Mouse (Mus musculus) lung, postnatal 14 days (tissue): ENCODE results near the gene Lman2.

Experiments
- DNase-seq: peaks from one replicate; pipeline ENCODE4 v3.0.0; 2021

The Lman2 gene

GRCm38 (mm10) chr13:55370234-55370633 is 7.7 kb upstream of the Lman2 start:
- DNase-seq, result peak; percentile 30

GRCm38 (mm10) chr13:55369531-55370114 is 7.0 kb upstream of the Lman2 start, which contains the start of gene Rgs14:
Gene Rgs14 (plus strand): TSS chr13:55369732.
- peak; percentile 32 for DNase-seq

GRCm38 (mm10) chr13:55368401-55368800 is 5.8 kb upstream of the Lman2 start:
- no peak for DNase-seq

- DNase-seq, result no peak
These were observed 570 bp downstream of the Lman2 start for GRCm38 (mm10) chr13:55361974-55362452.

- DNase-seq, result no peak
These were observed 1.4 kb downstream of the Lman2 start for GRCm38 (mm10) chr13:55361145-55361544.

- DNase-seq, result no peak
These were observed 15.8 kb downstream of the Lman2 start for GRCm38 (mm10) chr13:55346745-55347144.

- no peak for DNase-seq
These were observed 18.3 kb downstream of the Lman2 start for GRCm38 (mm10) chr13:55344286-55344685.

- no peak for DNase-seq
These were observed 20.1 kb downstream of the Lman2 start for GRCm38 (mm10) chr13:55342469-55342868.

GRCm38 (mm10) chr13:55339259-55339658 is 23.3 kb downstream of the Lman2 start:
- no peak for DNase-seq

- DNase-seq, result no peak
These were observed 24.2 kb downstream of the Lman2 start for GRCm38 (mm10) chr13:55338131-55339054.

GRCm38 (mm10) chr13:55337341-55337975 is 25.1 kb downstream of the Lman2 start:
- no peak for DNase-seq

- no peak for DNase-seq
These were observed 26.9 kb downstream of the Lman2 start for GRCm38 (mm10) chr13:55335701-55336100.

GRCm38 (mm10) chr13:55332331-55332730 is 30.3 kb downstream of the Lman2 start:
- DNase-seq, result no peak

- no peak for DNase-seq
These were observed 31.8 kb downstream of the Lman2 start for GRCm38 (mm10) chr13:55330567-55331400.

GRCm38 (mm10) chr13:55329683-55330566 is 32.7 kb downstream of the Lman2 start, which contains the start of gene Mxd3:
Gene Mxd3 (minus strand): TSS chr13:55329823.
- peak; percentile 78 for DNase-seq

GRCm38 (mm10) chr13:55329109-55329682 is 33.4 kb downstream of the Lman2 start:
- DNase-seq, result no peak

- no peak for DNase-seq
These were observed 33.9 kb downstream of the Lman2 start for GRCm38 (mm10) chr13:55328641-55329040.

- DNase-seq, result no peak
These were observed 34.4 kb downstream of the Lman2 start for GRCm38 (mm10) chr13:55328171-55328570.

GRCm38 (mm10) chr13:55327633-55328032 is 35.0 kb downstream of the Lman2 start:
- peak; percentile 86 for DNase-seq

GRCm38 (mm10) chr13:55327169-55327568 is 35.4 kb downstream of the Lman2 start:
- no peak for DNase-seq

- no peak for DNase-seq
These were observed 37.0 kb downstream of the Lman2 start for GRCm38 (mm10) chr13:55325596-55325995.
